Mouse (Mus musculus) hindlimb bud, embryonic 11.5 days (tissue): ENCODE measurements around the gene 4933434E20Rik.
A peak's percentile ranks its signal among the peaks of the same experiment; 100 is the strongest.

ENCODE experiments used
- DNase-seq: peaks from one replicate; pipeline ENCODE4 v3.0.0-alpha.2; 2012; ENCODE audit warnings: low read depth, low spot score; ENCODE audit errors: extremely low spot score

4933434E20Rik gene

DNA sequence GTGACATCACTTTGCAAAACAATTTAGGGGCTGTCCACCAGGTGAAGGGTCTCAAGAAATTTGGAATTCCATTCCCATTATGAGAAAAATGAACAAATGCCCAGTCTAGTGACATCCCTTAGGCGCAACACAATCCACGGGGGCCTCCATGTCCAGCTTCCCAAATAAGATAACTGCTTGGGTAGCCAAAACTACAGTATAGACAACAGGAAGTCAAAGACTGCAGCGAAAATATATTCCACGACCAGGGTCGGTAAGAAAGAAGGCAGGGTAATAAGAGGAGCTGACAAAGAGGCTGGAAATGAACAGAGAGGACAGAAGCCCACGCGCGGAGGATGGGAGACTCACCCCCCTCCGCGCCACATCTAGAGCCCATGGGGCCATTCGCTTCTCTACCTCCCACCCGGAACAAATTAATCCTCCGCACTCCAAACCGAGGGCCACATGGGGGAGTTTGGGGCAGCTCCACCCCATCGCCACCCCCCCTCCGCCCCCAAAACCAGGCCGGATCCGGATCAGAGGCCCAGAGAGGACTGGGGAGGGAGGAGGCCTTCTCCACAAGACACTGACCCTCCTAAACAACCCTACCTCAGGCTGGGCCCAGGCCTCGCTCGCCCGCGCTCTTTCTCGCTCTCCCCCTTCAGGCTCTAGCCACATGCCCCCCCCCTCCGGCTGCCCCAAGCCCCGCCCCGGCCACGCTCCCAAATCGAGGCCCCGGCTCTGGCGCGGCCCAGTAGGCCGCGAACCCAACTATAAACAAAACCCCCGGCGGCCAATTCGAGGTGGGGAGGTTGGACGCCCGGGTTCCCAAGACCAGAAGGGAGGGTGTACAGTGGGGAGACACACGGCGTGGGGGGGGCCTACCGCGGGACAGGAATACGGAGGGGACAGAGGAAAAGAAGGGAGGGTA, at the start of gene 4933434E20Rik:
TSS of gene 4933434E20Rik (plus strand) at position 196 of the 910 bp plus-strand sequence.
- DNase-seq: no peak

DNA sequence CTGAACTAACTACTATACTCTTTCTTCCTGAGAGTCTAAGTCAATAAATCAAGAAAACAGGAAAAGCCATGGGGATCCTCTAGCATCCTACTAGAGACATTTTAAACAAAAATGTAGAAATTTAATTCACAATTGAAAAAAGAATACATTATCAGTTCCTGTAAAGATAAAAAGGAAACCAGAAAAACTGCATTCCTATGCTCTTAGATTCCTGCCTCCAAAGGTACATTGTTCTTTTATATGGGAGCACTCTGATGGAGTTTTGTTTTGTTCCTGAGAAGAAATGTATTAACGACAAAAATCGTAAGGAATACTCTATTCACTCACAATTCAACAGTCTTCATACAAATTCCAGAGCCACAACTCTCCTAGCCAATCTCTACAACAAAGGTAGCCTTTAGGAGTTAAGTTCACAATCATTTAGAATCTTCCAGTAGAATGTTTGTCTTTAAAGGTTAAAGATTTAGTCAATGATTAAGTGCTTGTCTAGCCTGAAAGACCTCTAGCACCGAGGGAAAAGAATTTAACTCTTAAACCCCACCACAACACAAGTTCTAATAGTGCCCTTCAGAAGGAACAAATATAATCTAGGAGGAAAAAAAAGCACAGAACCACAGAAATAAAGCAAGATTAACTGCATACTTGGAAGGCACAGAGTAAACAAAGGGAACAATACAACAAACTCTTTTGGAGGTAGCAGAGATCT, 47.2 kb upstream of the 4933434E20Rik start:
- DNase-seq: no peak

DNA sequence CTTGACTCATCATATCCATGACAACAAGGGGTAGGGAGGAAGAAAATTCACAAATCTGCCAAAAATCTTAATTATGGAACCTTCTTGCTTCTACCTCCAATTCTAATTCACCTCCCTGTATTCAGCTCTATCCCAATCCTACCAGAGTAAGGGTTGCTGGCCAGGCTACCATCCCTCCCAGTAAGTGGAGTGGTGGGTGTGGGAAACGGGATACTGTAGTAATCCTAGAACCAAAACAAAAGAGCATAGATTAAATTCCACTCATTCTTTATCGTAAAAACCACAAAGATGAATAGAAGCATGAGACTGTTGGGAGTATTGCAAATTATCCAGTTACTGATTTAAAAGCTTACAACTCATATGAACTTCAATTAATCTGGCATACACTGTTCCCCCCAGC, 41.1 kb upstream of the 4933434E20Rik start:
- no peak for DNase-seq

DNA sequence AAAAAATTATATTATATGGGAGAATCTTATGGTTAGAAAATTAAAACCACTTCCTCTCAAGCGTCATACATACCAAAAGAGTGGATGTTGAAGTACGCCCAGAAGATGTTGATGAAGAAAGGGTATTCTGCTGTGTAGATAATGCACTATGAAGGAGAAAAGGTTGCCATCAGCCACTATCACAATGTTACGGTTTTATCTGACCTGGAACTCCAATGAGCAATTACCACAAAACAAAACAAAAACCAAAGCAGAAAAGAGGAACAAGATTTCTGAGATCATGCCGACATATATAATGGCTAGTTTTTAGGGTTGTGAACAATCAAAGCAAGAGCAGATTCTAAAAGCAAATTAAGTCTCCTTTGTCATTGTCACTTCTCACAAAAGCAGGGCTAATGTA, 34.8 kb upstream of the 4933434E20Rik start:
- no peak for DNase-seq

DNA sequence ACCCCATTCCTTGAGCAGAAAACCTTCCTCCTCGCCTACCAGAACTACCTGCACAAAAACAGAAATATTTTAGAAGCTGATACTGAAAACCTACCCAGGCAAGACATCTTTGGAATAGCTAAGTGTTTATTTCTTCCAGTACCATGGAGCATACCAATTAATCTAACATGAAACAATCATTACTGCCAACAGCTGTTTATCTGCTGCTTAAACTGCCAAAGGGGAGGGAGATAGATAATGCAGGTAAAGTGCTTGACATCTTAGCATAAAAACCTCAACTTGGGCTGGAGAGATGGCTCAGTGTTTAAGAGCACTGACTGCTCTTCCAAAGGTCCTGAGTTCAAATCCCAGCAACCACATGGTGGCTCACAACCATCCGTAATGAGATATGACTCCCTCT, 16.8 kb upstream of the 4933434E20Rik start:
- DNase-seq: no peak

DNA sequence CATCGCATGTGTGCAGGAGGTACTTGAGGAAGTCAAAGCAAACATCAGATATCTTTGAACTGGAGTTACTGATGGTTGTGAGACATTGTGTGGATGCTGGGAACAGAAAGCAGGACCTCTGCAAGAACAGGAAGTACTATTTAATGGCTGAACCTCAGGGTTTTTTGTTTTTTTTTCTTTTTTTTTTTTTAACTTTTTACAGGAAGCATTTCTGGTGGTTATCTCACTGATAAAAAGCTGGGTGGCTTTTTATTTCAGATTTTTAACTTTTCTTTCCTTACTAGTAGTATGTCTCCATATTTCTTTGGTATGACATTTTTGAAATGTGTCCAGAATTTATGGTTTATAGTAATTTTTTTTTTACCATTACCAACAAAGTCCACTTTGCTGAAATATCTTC, 15.2 kb upstream of the 4933434E20Rik start:
- DNase-seq: no peak

DNA sequence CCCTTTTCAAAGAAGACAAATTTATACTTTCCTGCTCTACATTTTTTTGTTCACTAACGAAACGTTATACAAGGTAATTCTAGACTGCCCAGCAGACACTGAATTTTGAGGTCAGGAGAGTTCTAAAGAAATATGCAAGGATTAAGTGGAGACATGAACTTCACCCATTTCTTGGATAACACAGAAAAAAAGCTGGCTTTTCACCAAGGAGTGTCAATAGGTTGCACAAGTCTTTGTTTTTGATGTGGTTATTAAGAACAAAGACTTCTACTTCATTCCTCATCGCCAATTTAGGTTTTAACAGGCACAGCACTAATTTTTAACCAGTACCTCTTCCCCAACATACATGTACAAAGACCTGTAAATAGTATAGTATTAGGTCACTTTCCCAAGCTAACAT, 1.7 kb upstream of the 4933434E20Rik start:
- no peak for DNase-seq

DNA sequence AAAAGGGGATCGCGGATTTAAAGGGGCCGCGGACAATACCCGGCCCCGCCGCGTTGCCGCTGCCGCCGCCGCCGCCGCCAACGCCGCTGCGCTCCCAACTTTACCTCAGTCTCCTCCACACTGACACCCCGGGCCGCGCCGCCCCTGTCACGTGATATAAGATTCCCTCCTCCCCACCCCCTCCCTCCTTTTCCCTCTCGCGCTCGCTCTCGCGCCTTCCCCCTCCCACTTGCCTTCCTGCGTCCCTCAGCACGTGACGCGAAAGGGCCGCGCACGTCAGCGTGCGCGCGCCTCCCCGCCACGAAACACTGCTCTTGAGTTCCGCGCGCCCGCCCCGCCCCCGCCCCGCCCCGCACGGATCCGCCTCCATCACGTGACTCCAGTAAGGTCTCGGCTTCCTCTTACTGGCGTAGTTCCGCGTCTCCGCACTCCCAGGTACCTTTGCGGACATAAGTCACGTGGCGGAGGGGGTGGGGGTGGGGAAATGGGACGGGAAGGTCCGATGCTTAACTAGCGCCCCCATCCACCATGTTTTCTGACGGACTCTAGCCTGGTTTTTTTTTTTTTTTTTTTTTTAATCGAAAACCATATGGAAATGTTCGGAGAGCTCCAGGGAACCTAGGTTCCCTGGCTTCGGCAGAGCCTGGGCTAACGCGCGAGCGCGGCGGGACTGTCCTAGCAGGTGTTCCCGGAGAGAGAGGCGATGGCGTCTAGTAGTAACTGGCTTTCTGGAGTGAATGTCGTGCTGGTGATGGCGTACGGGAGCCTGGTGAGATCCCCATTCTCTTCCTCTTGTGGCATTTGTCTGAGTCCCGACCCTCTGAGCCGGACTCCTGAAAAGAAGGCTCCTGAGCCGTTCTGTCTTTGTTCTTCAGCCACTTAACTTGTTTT, 1.2 kb downstream of the 4933434E20Rik start, which contains the start of gene Ubap2l:
TSS of gene Ubap2l (minus strand) at position 278 of the 891 bp plus-strand sequence.
- DNase-seq: peak; percentile 98

DNA sequence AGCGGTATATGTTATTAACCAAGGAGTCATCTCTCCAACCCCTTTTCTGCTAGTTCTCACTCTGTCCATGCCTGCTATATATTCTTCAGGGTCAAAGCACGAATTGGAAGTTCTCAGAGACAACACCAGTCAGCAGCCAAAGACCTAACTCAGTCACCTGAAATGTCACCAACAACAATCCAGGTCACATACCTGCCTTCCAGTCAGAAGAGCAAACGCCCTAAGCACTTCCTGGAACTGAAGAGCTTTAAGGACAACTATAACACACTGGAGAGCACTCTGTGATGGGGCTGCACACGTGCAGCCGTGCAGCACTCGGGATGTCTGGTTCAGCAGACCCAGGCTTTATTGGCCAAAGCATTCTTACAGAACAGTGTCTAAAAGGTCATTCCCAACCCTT, 10.1 kb downstream of the 4933434E20Rik start:
- DNase-seq: no peak

DNA sequence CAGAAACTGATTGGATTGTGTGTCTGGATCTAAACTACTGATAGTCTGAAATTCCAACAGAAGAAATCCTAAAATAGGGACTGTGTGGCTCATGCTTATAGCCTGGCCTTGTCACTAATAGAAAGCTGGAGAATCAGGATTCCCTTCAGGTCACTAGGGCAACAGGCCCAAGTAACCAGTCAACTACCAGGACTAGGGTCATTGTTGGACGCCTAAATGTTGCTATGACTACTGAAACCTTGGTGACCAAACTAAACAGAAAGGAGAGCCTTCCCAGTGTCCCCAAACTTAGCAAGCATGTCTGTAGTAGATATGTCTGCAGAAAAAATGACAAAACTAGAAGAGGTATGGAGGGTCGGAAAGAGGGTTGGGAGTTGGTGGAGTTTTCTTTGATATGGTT, 11.1 kb downstream of the 4933434E20Rik start:
- no peak for DNase-seq

DNA sequence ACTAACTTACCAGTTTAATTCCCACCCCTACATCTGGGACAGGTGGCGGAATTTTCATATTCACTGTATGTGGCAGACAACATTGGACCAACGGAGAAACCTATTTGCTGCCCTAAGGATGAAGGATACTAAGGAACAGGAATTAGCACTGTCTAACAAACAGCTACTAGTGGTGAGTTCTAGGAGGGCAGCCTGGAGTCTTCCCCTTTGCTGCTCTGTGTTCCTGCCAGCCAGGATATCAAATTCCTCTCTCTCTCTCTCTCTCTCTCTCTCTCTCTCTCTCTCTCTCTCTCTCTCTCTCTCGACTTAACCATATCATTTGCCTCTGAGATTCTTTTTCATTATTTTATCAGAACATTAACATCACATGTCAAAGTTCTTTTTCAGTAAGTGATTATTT, 12.9 kb downstream of the 4933434E20Rik start:
- DNase-seq: no peak

DNA sequence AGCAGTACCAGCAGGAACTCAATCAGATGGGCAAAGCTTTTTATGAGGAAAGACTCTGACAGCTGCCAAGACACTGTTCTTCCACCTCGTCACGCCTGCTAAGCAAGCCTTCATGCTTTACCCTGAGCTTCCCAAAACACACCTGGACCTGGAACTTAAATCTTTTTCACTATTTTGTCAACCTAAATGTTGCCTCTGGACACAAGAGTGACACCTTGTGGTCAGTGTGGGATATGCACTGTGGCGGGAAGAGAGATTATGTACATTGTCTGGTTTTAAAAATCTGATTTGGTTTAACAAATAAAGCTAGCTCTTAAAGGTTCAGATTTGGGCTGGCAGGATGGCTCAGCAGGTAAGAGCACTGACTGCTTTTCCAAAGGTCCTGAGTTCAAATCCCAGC, 14.1 kb downstream of the 4933434E20Rik start:
- DNase-seq: no peak

DNA sequence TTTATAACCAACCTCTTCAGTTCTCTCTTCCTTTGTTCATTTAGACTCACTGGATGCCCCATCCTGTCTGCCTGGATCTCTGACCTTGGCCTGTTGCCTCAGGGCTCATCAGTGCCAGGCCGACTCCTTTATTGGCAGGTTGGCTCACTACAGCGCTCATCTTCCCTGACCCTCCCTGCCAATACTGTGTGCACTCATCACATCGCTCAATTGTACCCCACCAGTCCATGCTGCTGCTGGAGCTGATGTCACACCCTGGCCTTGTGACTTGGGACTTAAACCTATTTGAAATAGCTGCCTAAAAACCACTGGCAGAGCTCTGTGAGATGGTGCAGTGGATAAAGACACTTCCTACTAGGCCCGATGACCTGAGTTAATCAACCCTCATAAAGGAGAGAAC, 16.4 kb downstream of the 4933434E20Rik start:
- DNase-seq: no peak

DNA sequence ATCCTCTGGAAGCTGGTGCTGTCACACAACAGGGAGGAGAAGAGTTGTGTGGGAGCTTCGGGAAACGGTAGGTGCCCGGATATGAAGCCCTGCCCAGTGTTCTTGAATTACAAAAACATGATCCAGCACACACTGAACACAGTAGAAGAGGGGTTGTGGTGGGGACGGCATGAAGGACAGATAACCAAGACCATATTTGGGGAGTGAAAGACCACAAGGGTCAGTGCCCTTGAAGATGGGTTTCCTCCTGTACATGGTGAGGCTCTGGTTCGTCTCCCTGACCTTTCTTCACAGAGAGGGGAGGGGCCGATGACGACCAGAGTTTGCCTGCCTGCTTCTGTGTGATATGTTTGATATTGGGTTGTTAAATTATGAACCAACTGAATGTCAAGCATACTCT, 18.3 kb downstream of the 4933434E20Rik start:
- no peak for DNase-seq

DNA sequence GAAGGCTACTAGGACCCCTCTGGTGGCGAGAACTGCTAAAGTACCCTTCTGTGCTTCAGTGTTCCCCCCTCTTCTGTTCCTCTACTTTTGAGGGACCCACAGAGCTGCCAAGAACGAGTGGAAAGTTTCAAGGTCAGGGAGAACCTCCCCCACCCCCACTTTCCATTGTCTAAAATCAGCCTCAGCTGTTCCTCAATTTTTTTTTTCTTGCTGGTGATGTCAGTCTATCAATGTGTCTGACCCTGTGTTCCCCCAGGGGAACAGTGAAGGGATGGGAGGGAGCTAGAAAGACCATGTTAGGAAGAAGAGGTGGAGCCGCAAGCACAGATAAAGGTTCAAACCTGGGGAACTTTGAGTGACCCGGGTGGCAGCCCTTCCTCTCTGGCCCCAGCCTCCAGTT, 20.9 kb downstream of the 4933434E20Rik start, which contains the start of gene Tpm3:
TSS of gene Tpm3 (plus strand) at position 356 of the 400 bp plus-strand sequence.
- no peak for DNase-seq

DNA sequence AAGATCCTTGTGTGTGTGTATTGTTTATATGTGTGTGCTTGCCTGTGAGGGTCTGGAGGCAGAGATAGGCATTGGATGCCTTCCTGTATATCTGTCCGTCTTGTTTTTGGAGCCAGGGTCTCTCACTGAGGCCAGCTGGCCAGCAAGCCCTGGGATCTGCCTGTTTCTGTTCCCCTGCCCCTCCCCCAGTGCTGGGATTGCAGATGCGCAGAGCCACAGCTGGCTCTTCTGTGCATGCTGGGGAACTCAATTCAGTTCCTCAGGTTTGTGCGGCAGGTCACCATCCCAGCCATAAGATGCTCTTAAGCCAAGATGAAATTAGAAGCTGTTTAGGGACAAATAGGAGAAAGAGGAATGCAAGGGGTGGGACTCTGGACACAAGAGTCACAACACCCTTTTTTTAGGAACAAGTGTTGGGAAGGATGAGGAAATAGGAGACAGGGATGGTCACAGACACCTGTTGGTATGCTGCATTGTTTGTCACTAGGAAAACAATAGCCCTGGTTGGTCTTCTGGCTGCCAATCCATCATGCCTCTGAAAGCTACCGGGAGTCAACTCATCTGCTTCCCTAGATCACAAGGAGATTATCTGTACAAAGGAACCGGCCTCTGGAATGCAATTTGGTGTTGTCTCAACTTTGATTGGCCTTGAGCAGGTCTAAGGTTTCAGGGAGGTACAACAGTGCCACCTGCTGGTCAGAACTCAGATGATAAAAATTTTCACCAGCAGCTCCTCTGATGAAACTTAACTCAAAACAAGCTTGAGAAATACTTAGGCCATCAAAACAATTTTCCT, 25.7 kb downstream of the 4933434E20Rik start:
- DNase-seq: peak; percentile 97

DNA sequence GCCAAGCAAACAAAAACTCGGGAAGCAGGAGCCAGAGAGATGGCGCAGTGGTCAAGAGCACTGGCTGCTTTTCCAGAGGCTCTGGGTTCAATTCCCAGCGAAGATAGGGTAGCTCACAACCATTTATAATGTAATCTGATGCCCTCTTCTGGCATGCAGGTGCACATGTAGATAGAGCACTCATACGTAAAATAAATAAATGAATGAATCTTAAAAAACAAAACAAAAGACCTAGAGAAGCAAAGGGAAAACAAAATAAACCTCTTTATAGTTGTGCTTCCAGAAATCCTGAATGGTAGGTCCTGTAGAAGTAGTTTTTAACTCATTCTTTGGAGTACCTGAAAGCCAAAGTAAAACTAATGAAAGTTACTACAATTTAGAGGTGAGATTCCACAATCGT, 26.8 kb downstream of the 4933434E20Rik start:
- DNase-seq: no peak

DNA sequence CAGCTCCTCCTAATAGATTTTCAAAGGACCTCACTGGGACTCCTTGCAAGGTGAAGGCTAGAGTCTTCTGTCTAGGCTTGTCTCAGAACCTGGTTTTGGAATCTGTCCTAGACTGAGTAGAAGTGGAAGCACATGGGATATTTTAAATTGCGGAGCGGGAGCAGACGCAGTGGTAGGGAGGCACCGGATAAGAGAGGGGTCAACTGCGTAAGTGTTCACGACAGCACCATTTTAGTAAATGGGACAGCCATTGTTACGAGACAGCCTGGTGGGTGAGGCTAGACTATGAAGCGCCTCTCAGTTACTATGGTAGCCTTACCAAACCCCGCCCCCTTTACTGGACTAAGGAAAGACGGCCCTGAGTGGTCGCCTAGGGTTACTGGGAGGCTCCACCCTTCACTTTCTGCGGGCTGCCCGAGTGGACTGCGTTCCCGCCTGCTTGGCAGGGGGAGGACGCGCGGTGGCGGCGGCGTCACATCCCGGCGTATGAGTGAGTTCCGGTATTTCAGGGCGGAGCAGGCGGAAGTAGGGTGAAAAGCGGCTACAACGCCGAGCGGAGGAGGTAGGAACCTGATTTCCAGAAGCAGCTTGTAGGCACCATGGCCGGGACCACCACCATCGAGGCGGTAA, 27.8 kb downstream of the 4933434E20Rik start:
- peak; percentile 82 for DNase-seq

DNA sequence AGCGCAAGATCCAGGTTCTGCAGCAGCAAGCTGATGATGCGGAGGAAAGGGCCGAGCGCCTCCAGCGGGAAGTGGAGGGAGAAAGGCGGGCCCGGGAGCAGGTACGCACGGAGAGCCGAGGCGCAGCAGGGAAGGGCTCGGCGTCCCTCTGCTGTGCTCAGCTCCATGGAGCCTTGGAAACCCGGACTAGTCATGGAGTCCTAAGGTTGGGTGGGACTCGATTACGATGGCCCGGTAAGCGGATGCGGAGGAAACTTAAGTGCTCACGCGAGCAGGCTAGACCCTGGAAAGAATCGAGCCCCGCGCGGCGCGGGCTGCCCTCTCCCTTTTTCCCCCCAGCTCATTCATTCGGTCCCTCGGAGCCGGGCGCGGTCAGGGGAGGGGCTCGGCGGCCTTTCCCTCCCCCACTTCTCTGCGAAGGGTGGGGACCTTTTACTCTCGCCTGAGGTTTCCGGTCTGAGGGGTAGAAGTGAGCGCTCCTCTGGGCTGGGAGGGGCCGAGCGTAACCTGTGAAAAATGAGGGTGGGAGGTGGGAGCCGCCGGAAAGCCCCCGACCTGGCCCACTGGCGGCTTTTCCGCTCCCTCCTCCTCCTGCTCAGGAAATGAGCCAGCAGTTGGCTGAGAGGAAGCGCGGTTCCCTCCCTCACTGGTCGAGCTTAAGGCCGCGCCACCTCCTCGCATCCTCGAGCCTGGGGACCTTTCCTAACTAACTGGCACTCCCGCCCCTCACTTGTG, 28.5 kb downstream of the 4933434E20Rik start:
- peak; percentile 46 for DNase-seq
